ENCODE assay signal across 23 mouse cellular contexts in genomic region chr12:104243307-104243706, GRCm38 (mm10). TPM values are rescaled to one million over a fixed set of nuclear protein-coding genes. Genes with fewer than 3 reads are reported as not detected.
A peak's percentile ranks its signal among the peaks of the same experiment; 100 is the strongest.
DNase-seq lines count a peak whose midpoint lies in the region.
"Had no signal": no experiment of that assay in that cellular context is flagged by ENCODE, and none has a peak within 500 bp of the region (broad histone marks: within the 10 kb centered on the region; RNA-seq: fewer than 3 reads in every experiment).

No protein-coding gene starts in this region.

- intact Hi-C loops in heart, postnatal 14 days (cut with DNase I), result no loop called here

- DNase-seq in heart, adult 11 months, result peak; percentile 92
- no peak for DNase-seq in heart, postnatal 14 days
- DNase-seq in lung, adult 18-20 months, result peak; percentile 6 to 13
- no peak for DNase-seq in lung, postnatal 25 days (ENCODE audit: low spot score)
- DNase-seq in lung, postnatal 14 days, result peak; percentile 2
- no peak for DNase-seq in right cerebral cortex, postnatal 25 days
- no peak for DNase-seq in frontal cortex, adult 2 months (ENCODE audit: extremely low spot score in 1 of 2, low spot score in 1 of 2)
- DNase-seq: adrenal gland, postnatal 14 days; cerebellum, adult 18-20 months; cerebellum, adult 9-11 months; cerebellum, postnatal 36 days; gastrocnemius, postnatal 14 days had no signal

RNA-seq across cellular contexts. Expression of gene Serpina3g, which starts 7.3 kb away (rescaled TPM):
- 1 to 10 TPM; 1.2 to 2.3 TPM for total RNA-seq in heart, postnatal 14 days (2021)
- 0.24 and 0.27 TPM in 2 replicates for polyA plus RNA-seq in frontal cortex, adult 2 months (2012; rRNA removed)
- total RNA-seq: gastrocnemius, postnatal 14 days had no signal
- polyA plus RNA-seq: forebrain, embryonic 10.5 days had no signal

RNA-seq across cellular contexts. Expression of gene Serpina3i, which starts 19.6 kb away (rescaled TPM):
- under 1 TPM in 1 of 2 experiments, not detected in 1; 0.90 TPM for total RNA-seq in heart, postnatal 14 days (2021)
- polyA plus RNA-seq in frontal cortex, adult 2 months (2012; rRNA removed), result not detected in 2 replicates
- total RNA-seq: adrenal gland, adult 18-20 months; gastrocnemius, postnatal 14 days; MEL had no signal
- polyA plus RNA-seq: activated CD4-positive, CD25-positive, alpha-beta regulatory T cell, adult 4 months; C2C12; erythroblast, embryonic 14.5 days; forebrain, embryonic 10.5 days; forebrain, embryonic 14.5 days; hindbrain, embryonic 13.5 days; hindbrain, postnatal 0 days; intestine, embryonic 14.5 days had no signal

RNA-seq across cellular contexts. Expression of gene Serpina3f, which starts 29.0 kb away (rescaled TPM):
- total RNA-seq in heart, postnatal 14 days (2021), result under 1 TPM in 1 of 2 experiments, not detected in 1; 0.17 TPM
- 0.06 TPM in 1 of 2 replicates, not detected in the other for polyA plus RNA-seq in frontal cortex, adult 2 months (2012; rRNA removed)
- total RNA-seq: gastrocnemius, postnatal 14 days; hindbrain, postnatal 0 days; MEL had no signal
- polyA plus RNA-seq: C2C12; erythroblast, embryonic 14.5 days; heart, embryonic 13.5 days; hindbrain, embryonic 13.5 days had no signal

Comparison
In these comparisons a context has a peak if more than half of its experiments do, and no peak if none do; other contexts are left out.
1. DNase-seq: peak in heart, adult 11 months (single experiment), lung, adult 18-20 months (2 of 2) and lung, postnatal 14 days (single experiment); none in heart, postnatal 14 days (0 of 2), lung, postnatal 25 days (single experiment), right cerebral cortex, postnatal 25 days (single experiment) and frontal cortex, adult 2 months (0 of 2).